Mouse (Mus musculus): ENCODE measurements around the gene Cdh13.
A peak's percentile ranks its signal among the peaks of the same experiment; 100 is the strongest.

Gene Cdh13

DNA sequence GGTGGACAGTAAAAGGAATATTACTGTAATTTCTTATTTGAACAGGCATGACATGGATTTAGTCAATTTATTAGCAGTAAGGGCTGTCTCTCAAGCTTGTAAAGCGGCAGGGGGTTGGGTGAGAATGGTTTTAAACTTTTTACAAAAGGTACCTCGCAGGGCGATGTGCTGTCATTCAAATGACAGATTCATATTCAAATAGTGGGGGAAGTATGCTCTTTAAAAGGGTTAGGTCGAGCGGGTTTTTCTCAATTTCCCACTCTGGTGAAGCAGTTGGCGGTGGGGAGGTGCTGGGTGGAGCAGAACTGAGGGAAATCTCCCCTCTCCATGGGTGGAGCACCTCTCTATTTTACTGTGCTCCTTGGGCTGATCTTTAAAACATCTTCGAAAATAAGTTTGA lies 513.0 kb downstream of the Cdh13 start:
- DNase-seq (ENCODE audit: inconsistent ontology term) = no peak

DNA sequence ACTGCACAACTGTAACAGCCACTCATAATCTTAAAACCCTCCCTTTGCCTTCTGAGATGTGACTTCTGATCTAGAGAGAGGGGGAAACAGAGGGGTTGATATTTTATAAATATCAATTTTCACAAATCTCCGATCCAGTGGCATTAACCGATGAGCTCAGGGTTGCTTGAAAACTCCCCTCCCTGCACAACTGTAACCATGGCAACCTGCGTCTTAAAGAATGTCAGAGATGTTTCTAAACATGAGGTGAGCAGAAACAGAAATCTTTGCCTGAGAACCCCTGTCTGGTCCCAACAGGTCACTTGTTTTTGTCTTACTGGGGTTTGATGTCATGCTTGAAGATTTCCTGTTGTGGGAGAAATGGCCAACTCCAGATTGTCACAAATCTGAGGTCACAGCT lies 513.6 kb downstream of the Cdh13 start:
- no peak for DNase-seq (ENCODE audit: inconsistent ontology term)

DNA sequence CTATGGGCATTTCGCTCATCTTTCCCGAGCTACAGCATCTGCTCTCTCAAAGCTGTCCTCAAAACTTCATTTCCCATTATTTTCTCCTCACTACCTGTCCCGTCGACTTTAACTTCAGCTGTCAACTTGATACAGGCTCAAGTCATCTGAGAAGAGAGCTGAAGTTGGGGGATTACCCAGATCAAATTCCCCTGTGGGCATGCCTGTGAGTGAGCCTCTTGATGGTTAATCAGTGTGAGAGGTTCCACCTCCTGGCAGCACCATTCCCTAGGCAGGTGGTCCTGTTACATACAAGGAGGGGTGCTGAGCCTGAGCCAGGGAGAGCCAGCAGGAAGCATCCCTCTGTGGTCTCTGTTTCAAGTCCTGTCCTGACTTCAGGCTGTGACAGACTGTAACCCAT lies 519.6 kb downstream of the Cdh13 start:
- no peak for DNase-seq (ENCODE audit: inconsistent ontology term)

DNA sequence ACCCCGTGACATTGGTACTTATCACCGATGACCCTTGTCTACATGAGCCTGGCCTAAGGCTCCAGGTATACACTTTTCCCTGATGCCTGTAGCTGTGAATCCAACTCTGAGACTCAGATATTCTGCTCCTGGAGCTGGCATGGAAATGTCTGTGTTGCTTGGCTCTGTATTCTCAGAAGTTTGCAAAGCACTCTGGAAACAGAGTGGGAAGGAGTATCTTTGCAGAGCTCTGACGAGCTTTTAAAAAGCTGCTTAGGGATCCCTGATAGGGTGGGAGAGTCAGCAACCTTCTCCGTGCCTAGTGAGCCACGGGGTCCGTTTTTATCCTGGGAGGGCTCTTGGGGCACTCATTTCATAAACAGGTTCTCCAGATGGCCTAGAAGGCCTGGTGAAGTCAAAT lies 526.1 kb downstream of the Cdh13 start:
- DNase-seq (ENCODE audit: inconsistent ontology term) = no peak

DNA sequence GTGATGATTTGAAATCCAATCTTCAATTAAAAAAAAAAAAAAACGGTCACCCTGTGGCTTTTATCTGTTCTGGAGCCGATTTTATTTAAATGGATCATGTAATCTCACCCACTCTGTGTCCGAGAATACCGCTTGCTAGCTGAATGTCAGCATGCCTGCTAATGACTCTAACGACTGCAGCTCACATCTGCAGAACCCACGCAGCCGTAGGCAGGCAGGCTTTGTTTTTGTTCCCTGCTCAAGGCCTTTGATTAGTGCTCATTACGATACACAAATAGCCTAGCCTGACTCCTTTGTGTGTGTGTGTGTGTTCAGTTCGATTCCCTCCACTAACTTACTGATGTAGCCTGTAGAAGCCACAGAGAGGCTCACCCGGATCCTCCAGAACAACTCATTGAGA lies 531.5 kb downstream of the Cdh13 start:
- peak; percentile 53 for DNase-seq (ENCODE audit: inconsistent ontology term)

DNA sequence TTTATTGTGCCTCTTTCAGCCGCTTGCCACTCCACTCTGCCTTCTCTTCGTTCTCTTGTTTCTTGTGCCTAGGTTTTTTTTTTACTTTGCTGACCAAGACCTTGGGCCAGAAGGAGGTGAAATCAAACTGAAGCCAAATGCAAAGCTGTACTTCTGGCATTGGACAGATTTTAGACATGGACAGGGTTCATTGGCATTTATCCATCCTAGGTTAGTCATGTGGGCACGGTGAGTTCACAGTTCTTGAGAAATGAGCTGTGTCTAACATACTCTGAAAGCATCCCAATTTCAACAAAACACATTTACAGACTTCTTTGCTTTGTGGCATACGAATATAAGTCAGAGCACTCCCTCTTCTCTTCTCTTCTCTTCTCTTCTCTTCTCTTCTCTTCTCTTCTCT lies 543.2 kb downstream of the Cdh13 start:
- DNase-seq (ENCODE audit: inconsistent ontology term) = no peak

DNA sequence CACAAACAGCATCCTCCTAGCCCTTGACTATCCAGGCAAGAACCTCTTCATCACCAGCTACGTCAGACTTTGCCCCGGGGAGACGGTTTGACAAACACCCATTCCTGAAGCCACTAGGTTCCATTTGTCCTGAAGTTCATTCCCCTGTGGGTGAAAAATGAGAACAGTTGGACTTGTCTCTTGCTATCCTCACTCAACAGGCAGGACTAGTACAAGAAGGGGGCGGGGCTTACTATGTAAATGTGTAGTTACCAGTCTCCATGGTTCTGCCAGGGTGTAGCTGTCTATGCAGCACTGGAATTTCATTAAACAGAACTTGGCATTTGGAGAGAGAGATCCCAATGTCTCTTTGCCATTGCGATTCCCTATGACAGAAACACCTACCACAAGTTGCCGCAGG lies 544.2 kb downstream of the Cdh13 start:
- peak; percentile 59 for DNase-seq (ENCODE audit: inconsistent ontology term)

DNA sequence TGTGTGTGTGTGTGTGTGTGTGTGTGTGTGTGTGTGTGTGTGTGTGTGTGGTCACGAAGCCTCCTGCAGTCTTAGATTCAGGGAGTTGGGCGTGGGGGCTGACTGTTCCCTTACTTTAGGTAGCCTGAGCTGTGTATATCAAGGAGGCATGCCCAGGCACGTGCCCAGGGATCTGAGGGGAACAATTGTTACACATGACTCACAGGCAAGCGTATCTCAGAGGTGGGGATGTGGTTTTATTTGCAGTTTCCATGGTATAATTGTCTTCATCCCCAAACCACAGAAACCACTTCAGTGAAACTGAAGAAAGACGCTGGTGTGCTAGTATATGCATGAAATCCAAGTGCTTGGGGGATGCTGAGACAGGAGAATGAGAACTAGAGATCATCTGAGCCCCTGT lies 546.8 kb downstream of the Cdh13 start:
- peak; percentile 90 for DNase-seq (ENCODE audit: inconsistent ontology term)

DNA sequence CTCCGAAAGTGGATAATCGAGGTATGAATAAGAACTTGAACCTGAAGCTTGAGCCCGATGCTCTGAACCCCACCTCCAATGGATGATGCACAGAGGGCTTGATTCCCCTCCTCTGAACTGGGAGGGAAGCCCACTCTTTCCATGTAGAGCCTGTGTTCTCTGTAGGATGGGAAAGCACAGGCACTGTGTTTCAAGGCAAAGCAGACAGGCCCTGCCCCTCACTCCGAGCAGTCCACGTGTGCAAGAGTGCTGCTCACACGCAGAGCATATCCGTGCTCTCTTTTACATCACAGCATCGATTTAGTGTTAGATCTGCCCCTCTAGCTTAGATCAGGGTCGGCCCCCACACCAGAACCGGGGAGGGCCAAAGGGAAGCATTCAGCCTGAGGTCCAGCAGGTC lies 547.5 kb downstream of the Cdh13 start:
- no peak for DNase-seq (ENCODE audit: inconsistent ontology term)

DNA sequence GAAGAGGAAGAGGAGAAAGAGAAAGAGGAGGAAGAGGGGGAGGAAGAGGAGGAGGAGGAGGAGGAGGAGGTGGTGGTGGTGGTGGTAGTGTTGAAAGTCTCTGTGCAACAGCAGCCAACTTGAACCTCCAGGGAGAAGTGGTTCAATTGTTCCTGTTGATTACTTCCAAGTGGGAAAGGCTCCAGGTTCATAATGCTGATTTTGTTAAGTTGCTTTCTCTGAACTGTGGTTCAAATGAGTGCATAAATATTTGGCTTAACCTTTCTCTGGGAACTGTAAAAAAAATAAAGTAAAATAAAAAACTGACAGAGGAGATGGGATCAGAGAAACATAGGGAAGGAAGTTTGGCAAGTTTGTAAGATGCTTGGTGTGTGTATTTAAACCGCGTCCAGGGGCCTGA lies 555.3 kb downstream of the Cdh13 start:
- no peak for DNase-seq (ENCODE audit: inconsistent ontology term)

DNA sequence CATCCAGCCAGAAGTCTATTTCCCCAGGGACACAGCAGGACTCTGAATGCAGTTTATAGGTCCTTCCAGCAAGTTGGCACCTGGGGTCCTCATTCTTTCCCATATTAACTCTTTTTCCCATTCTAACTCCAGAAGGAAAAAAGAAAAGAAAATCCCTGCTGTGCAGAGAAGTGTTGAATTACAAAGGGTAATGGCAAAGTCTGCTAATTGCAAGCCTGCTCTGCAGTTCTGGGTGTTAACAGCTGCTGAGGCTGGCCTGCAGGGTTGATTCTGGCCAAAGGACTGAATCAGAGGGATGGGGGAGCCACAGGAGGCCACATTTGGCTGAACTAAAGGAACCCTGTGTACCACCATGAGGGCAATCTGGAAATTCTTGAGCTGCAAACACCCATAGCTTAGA lies 562.2 kb downstream of the Cdh13 start:
- DNase-seq (ENCODE audit: inconsistent ontology term) = peak; percentile 51

DNA sequence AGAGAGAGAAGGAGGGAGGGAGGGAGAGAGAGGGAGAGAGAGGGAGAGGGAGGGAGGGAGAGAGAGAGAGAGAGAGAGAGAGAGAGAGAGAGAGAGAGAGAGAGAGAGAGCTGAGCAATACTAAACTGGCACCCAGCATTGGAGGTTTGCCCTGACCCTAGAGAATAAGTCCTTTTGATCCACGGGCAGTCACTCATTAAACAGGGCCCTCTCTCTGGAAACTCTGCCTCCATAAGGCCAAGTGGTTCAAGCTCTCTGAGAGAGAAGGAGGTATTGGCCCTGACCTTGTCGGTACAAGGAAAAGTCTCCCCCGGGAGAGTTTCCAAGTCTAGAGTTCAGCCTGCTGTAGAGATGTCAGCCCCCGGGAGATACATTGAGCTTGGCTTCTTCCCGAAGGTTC lies 564.5 kb downstream of the Cdh13 start:
- no peak for DNase-seq (ENCODE audit: inconsistent ontology term)

DNA sequence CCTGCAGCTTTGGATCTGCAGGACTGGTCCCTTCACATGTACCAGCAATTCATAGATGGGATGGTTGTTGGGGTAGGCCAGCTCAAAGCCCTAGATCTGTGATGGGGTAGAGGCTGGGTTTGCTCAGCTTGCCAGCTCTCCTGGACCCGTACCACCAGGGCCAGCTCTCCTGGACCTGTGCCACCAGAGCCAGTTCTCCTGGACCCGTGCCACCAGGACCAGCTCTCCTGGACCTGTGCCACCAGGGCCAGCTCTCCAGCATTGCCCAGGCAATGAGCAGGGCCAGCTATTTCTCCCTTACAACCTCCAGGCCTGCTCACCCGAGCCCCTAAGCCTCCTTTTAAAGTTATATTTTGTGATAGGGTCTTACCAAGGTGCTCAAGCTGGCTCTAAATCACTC lies 566.0 kb downstream of the Cdh13 start:
- DNase-seq (ENCODE audit: inconsistent ontology term) = peak; percentile 20

DNA sequence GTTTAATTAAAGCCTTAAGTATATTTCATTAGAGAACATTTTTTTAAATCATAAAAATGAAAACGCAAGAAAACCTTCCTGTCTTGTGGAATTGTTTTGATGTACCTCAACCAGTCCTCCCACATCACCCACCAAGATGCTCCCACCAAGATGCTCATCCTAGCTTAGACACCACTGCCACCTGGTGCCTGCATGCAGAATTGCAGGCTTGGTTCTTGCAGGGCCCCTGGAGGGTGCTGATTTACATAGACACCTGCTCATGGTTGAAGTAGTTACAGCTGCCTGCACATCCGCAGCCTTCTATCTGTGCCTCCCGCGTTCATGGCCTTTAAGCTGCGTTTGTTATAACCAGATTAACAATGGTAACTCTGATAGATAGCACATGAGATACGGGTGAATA lies 566.8 kb downstream of the Cdh13 start:
- peak; percentile 55 for DNase-seq (ENCODE audit: inconsistent ontology term)

DNA sequence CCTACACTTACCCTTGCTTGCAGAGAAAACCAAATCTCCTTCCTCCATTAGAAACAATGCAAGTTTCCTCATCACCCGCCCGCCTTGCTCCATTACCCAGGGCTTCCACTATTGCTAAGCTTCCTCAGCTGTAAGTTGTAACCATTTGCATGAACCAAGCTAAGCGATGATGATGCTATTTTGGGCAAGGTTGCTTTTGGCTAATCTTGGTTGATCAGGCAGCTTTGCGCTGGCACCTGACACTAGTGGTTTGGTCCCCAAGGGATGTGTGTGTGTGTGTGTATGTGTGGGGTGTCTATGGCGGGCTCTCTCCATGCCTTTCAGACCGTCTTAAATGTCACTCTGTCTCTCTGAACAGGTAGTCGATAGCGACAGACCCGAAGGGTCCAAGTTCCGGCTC lies 567.8 kb downstream of the Cdh13 start:
- DNase-seq (ENCODE audit: inconsistent ontology term) = no peak

DNA sequence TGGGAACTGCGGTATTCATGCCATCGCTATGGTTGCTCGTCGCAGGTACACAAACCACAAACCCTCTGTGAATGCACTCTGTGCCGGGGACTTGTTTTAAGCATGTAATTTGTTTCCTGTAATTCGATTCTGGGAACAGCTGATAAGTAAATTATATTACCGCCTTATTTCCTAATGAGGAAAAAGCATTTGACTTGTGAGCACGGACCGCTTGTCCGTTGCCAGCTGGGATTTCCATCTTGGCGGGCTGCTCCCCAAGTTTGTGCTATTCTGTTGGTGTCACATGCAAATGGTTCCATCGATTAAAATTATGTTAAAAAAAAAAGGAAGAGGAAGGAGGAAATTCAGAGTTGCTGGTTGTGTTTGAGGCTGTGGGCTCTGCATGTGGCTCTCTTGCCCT lies 569.3 kb downstream of the Cdh13 start:
- DNase-seq (ENCODE audit: inconsistent ontology term) = no peak

DNA sequence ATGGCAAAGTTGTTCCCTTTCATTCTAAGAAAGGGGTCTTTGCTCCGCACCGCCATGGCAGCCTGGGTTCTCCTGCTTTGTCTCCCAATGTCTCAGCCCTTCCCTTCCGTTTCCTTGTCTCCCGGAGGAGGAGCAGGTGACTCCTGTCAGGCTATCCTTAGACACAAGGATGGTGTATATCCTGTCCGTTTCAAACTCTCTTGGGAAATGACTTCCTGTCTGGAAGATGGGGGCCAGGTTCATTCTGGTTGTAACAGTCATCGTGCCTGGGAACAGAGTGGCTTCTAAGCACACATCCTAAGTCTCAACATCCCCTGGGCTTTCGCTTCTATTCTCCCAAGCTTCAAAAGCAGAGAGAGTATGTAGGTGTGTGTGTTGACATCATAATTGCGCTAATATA lies 571.1 kb downstream of the Cdh13 start:
- DNase-seq (ENCODE audit: inconsistent ontology term) = no peak

DNA sequence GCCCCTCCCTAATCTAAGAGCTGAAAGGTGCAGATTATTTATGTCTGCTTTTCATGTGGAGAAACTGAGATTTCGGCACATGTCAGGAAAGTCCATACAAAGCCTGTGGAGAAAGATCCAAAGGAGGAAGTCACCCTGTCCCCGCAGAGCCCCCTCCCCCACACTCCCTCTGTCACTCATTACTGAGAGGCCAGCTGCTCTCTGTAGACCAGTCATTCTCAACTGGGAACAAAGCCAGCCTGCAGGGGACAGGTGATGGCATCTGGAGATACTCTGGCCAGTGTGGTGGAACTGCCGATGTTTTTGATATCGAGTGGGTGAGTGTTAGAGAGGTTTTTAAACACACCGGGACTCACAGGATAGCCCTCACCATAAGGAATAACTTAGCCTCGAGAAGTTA lies 582.8 kb downstream of the Cdh13 start:
- DNase-seq (ENCODE audit: inconsistent ontology term) = no peak

DNA sequence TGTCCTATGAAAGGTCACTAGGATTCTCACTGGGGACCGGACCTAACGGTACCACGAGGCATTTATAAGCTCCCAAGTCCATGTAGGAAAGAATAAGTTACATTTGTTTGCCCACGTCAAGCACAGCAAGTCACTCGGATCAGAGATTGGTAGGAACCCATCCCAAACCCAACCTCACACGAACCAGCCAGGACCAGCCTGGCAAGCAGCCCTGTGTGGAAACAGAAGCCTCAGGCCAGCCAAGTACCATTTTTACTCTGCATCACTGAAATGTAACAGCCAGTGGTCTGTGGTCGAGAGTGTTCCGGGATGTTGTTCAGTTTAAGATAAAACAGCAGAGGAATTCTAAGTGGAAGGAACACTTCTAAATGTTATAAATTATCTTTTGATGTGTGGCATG lies 587.2 kb downstream of the Cdh13 start:
- no peak for DNase-seq (ENCODE audit: inconsistent ontology term)

DNA sequence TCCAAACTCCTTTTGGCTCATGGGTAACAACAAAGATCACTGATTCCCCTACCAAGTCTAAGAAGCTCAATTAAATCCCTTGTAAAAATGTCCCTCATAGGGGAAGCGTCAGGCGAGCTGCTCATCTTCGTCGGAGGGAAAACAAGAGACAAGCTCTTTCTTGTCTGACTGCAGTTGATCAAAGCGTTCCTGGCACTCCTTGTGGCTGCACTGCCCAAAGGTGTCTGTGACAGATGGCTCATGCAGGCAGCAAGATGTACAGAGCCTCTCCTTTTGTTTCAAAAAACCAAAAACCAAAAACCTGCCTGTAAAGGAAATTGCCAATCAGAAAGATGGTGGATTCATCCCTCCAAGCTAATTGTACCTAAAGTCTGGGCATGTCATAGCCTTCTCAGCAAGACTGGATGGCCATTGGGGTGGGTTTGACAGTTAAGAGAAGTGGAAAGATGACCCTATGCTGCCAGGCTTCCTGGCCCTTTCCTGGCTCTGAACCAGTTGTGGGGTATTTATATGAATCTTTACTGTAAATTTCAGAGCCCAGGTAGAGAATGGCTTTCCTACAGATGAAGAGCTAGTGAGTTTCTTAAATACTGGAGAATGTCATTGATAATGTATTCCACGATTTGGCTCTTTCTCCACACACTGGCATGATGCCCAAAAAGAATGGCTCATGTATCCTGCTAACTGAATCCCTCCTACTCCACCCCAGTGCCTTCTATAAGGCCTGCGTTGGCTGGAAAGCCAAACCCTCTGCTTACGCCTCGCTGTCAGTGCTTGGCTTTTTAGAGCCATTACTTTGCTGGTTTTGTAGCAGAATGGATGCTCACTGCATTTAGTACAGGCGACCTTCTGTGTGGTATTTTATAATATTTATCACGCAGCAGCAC lies 596.6 kb downstream of the Cdh13 start:
- no peak for DNase-seq (ENCODE audit: inconsistent ontology term)

DNA sequence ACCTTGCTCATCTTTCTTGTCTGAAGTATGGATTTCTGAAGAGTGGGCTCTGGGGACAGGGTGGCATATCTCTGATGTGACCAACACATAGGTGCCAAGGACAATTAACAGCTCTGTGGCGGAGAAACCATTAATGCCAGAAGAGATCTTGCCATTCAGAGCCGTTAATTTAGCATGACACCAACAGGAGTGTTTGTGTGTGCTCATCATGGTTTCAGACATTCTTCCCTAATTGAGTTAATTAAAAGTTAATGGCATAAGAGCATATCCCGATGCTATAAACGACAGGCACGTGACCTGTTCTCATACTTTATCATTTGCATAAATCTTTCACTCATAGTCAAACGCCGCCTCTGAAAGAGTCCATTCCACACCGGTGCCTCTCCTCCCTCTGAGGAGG lies 600.8 kb downstream of the Cdh13 start:
- peak; percentile 58 for DNase-seq (ENCODE audit: inconsistent ontology term)

DNA sequence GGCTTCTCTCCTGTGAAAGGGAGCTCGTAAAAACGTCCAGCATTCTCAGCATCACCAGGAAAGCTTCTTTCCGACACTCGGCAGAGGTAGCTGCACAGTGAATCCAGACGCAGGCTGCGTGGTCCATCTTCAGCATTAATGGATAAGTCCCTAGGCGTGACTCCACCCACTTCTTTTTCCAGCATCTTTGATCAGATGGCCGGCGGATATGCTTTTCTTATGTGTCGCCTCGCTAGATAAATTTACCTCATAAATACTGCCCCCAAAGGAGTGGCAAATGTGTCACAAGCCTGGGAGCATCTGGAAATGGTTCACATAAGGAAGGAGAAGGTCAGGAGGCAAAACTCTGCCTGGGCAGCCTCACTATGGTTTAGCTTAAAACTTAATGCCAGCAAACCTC lies 601.5 kb downstream of the Cdh13 start:
- no peak for DNase-seq (ENCODE audit: inconsistent ontology term)

DNA sequence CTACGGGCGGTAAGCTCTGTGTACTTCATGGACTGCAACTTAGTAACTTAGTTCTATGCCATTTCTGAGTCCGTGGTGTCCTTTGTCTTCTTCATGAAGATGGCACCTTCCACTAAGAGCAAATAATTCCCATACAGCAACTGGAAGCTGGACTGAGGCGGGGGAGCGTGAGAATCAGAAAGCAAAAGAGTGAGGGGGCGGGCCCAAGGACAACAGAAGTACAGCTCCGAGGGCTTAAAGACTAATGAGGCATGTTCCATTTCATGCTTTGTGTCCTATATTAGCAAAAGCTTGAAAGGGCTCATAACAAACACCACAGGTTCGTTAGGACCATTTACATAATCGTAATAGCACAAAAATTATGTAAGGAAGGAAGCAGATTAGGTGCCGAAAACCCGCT lies 618.9 kb downstream of the Cdh13 start:
- peak; percentile 46 for DNase-seq (ENCODE audit: inconsistent ontology term)

DNA sequence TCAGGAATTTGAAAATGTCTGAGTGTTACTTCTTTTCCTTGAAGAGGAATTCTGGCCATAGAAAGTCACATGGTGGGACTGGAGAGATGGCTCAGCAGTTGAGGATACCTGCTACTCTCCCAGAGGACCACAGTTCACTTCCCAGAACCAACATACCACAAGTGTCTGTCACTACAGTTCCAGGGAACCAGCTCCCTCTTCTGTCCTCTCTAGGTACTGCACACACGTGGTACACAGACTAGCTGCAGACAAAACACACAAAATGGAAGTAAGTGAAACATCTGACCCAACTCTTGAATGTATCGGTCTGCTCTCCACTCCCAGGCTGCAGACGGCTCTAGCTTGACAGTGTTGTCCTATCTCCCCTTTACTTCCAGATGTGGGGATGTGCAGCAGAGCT lies 633.0 kb downstream of the Cdh13 start:
- no peak for DNase-seq (ENCODE audit: inconsistent ontology term)

All from Muller cell, postnatal 12 days (primary cell).